Mouse (Mus musculus) neural tube, embryonic 11.5 days (tissue): ENCODE data around the gene Egln3. TPM values are rescaled to one million over a fixed set of nuclear protein-coding genes. Genes with fewer than 3 reads are reported as not detected.

Experiments
- ATAC-seq: fragments of 200-750 bp; cut with Nextera tagmentation; 2 replicates; pipeline ENCODE4 v1.8.0; 2017; ENCODE audit warnings: moderate number of reproducible peaks, mild to moderate bottlenecking, moderate TSS enrichment, moderate library complexity; ENCODE audit not compliant: insufficient read depth, low FRiP score, low TSS enrichment
- DNase-seq: peaks from one replicate; pipeline ENCODE4 v3.0.0-alpha.2; 2015; ENCODE audit warnings: low spot score
- H3K27ac ChIP-seq: fragments of 300-500 bp; sonication (generic); 2 replicates; pipeline ENCODE4 v1.5.1; 2014; ENCODE audit warnings: low read depth, mild to moderate bottlenecking, low read length
- H3K27me3 ChIP-seq: fragments of 300-500 bp; sonication (generic); 2 replicates; pipeline ENCODE4 v1.6.1; 2014; ENCODE audit warnings: mild to moderate bottlenecking, low read length, mixed read lengths; ENCODE audit not compliant: control insufficient read depth, insufficient read depth
- H3K36me3 ChIP-seq: fragments of 300-500 bp; sonication (generic); 2 replicates; pipeline ENCODE4 v1.6.1; 2014; ENCODE audit warnings: mild to moderate bottlenecking, low read length, moderate library complexity, mixed read lengths; ENCODE audit not compliant: control insufficient read depth, insufficient read depth
- H3K4me1 ChIP-seq: fragments of 300-500 bp; sonication (generic); 2 replicates; pipeline ENCODE4 v1.6.1; 2014; ENCODE audit warnings: low read length, mixed read lengths; ENCODE audit not compliant: control insufficient read depth, insufficient read depth
- H3K4me2 ChIP-seq: fragments of 300-500 bp; sonication (generic); 2 replicates; pipeline ENCODE4 v1.6.1; 2014; ENCODE audit warnings: low read depth, mild to moderate bottlenecking, moderate library complexity
- H3K4me3 ChIP-seq: fragments of 300-500 bp; sonication (generic); 2 replicates; pipeline ENCODE4 v1.5.1; 2014; ENCODE audit warnings: low read depth, low read length
- H3K9ac ChIP-seq: fragments of 300-500 bp; sonication (generic); 2 replicates; pipeline ENCODE4 v1.6.1; 2014; ENCODE audit warnings: mild to moderate bottlenecking, low read length
- H3K9me3 ChIP-seq: fragments of 300-500 bp; sonication (generic); 2 replicates; pipeline ENCODE4 v1.6.1; 2016; ENCODE audit warnings: low read length; ENCODE audit not compliant: control insufficient read depth
- WGBS: fragments of 180-500 bp; shearing (Covaris S2); extraction: QIAGEN DNeasy Blood & Tissue Kit; methylation state at CpG from one replicate; pipeline ENCODE4 v1.1.7; 2014; 5-methylcytosine and 5-hydroxymethylcytosine counted together
- polyA plus RNA-seq: library from polyadenylated mRNA; unstranded; fragments of >200 nt; fragmentation: Nextera tagmentation; extraction: Ambion mirVana; gene quantifications from 2 replicates; pipeline ENCODE4 v1.2.1, GENCODE M21; 2014

Gene Egln3
- polyA plus RNA-seq, 1 experiment from 2014 or later, result 5.1 TPM

DNA sequence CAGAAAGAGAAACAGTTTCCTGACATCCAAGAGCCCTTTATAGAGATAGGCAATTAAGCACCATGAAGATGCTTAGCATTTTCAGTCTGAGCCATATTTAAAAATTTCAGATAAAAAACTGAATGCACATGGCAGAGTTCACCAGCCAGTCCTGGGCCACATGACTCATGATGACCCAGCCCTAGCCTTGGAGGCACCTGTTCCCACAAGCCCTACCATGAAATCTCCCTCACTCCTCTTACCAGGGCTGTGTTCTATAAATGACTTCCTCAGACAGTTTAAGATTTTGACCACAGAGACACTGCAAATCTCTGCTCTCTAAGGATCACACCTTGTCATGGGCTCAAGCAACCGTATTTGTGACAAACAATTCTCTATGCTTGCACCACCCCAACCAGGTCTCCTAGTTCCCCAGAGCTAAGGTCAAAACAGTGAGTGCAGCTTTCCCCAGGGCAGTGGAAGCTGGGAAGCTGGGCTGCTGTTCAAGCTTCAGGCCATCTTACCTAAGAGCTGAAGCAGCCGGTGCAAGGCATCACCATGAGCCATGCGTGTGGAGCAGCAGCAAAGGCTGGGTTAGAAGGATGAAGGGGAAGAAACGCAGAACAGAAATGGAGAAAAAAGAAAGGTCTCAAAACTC lies 5.3 kb downstream of the Egln3 start:
- H3K27me3 ChIP-seq, result peaks cover 2% of the 10 kb centered on the region; the same call in 1 of the 2 replicates
- H3K27ac ChIP-seq, result no peak overlapping the region
- H3K4me3 ChIP-seq, result no peak overlapping the region
- no peaks in the 10 kb centered on the region for H3K36me3 ChIP-seq
- peaks cover 12% of the 10 kb centered on the region for H3K4me1 ChIP-seq
- no peak for DNase-seq
- no peak for ATAC-seq
- 86% methylated on average over 4 of the region's 4 CpGs for WGBS
- no peaks in the 10 kb centered on the region for H3K9me3 ChIP-seq
- H3K4me2 ChIP-seq, result no peak overlapping the region
- H3K9ac ChIP-seq, result no peak overlapping the region

DNA sequence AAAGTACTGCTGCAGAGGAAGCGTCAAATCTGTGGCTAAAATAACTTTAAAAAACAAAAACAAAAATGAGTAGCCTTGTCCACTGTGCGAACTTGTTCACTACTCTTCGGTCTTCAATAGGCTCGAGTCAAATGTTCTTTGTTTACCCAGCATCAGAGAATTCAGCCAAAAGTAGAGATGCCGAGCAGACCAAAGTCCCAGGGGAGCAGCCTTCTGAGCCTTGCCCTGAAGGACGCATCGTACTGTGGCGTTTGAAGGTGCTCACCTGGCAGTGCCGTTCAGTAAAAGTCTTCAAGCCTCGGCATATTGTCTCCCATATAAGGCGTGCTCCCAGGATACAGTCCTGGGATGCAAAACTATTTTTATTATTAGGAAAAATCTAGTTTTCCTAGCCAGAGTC lies 5.8 kb downstream of the Egln3 start:
- Histone ChIP-seq H3K4me1 (peaks cover 15% of the 10 kb centered on the region), H3K27me3 (peaks cover under 1% of the 10 kb centered on the region; the same call in 1 of the 2 replicates), H3K9me3 (no peaks in the 10 kb centered on the region), H3K9ac (no peak overlapping the region), H3K4me3 (no peak overlapping the region), H3K4me2 (no peak overlapping the region), H3K27ac (no peak overlapping the region), H3K36me3 (no peaks in the 10 kb centered on the region)
- no peak for ATAC-seq
- WGBS, result 75% methylated on average over 11 of the region's 11 CpGs
- no peak for DNase-seq

DNA sequence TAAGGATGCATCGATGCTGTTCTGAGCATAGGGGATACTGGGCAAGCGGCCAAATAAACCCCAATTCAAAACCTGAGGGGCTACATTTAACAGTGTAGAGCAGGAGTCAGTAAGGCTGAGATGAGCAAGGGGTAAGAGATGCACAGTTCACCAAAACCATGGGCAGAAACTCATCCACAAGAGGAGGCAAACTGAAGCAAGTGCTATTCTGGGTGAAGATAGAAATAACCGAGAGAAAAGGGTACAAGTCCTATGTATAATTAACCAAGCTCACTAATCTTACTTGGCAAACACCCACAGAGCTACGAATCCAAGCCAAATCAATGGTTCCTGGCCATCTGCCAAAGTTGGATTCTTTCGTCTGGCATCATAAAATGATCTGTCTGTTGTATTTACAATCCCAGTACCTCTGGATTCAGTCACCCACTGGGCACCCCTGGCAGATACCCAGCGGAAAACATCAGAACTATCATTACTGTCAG lies 6.3 kb downstream of the Egln3 start:
- no peak overlapping the region for H3K4me2 ChIP-seq
- peaks cover 13% of the 10 kb centered on the region for H3K4me1 ChIP-seq
- WGBS, result 66% methylated on average over 6 of the region's 6 CpGs
- DNase-seq (no peak), ATAC-seq (no peak)
- no peak overlapping the region for H3K4me3 ChIP-seq
- H3K36me3 ChIP-seq, result no peaks in the 10 kb centered on the region
- H3K27ac ChIP-seq, result no peak overlapping the region
- no peak overlapping the region for H3K9ac ChIP-seq
- no peaks in the 10 kb centered on the region for H3K9me3 ChIP-seq
- no peaks in the 10 kb centered on the region for H3K27me3 ChIP-seq

DNA sequence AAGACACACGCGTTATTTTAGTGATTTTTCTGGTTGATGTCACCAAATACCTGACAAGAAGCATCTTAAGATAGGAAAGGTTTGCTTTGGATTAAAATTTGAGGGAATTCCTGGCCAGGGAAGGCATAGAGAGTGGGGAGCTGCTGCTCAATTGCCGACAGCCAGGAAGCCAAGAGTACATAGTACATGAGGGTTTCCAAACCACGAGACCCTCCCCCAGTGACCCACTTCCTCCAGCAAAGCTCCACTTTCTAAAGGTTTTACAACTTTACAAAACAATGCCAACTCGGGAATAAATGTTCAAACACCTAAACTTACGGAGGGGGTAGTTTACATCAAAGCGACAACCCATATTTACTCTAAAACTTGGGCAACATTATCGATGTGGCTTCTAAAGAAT lies 6.8 kb downstream of the Egln3 start:
- no peak for ATAC-seq
- no peak overlapping the region for H3K4me3 ChIP-seq
- no peak overlapping the region for H3K9ac ChIP-seq
- no peaks in the 10 kb centered on the region for H3K27me3 ChIP-seq
- H3K4me1 ChIP-seq, result peaks cover 17% of the 10 kb centered on the region
- H3K4me2 ChIP-seq, result no peak overlapping the region
- no peak for DNase-seq
- 78% methylated on average over 8 of the region's 8 CpGs for WGBS
- no peaks in the 10 kb centered on the region for H3K9me3 ChIP-seq
- H3K36me3 ChIP-seq, result no peaks in the 10 kb centered on the region
- H3K27ac ChIP-seq, result no peak overlapping the region

DNA sequence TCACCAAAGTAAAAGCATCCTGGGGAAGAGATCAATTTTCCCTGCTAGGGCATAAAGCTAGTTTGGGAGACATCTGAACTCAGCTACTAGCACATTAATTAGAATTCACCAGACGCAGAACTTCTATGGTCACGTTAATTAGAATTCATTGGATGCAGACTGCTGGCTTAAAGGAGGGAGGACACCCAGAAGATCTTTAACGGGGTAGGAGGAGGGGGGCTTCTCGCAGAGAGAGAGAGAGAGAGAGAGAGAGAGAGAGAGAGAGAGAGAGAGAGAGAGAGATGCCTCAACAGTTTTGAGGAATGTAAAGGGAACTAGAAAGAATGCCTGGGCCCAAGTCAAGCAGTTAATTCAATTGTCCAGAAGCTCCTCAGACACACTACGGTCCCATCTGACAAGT lies 9.5 kb downstream of the Egln3 start:
- Histone ChIP-seq H3K27me3 (no peaks in the 10 kb centered on the region), H3K36me3 (no peaks in the 10 kb centered on the region), H3K4me3 (no peak overlapping the region), H3K9me3 (no peaks in the 10 kb centered on the region), H3K4me1 (peaks cover 16% of the 10 kb centered on the region), H3K9ac (no peak overlapping the region), H3K4me2 (no peak overlapping the region), H3K27ac (no peak overlapping the region)
- ATAC-seq (no peak), DNase-seq (no peak)
- WGBS, result 23% methylated on average over 5 of the region's 5 CpGs

DNA sequence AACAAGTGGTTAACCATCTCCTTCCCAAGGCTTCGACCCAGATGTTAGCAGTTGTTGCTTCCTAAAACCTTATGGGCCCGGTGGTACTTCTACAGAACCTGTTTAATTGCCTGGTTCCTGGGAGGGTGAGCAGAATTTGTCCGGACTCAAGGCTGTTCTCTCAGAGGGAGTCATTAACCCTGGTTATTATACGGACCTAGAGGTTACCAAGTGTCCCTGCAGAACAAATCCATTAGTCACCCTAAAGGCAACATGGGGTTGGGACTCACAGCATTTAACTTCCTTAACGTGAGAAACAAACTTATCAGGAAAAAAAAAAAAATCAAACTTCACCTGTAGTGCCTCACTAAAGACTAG lies 11.4 kb downstream of the Egln3 start:
- 2% methylated on average over 5 of the region's 5 CpGs for WGBS
- Histone ChIP-seq H3K9me3 (no peaks in the 10 kb centered on the region), H3K4me3 (peak overlapping the region; percentile 9; the same call in 1 of the 2 replicates), H3K4me2 (peak overlapping the region; percentile 45), H3K27ac (no peak overlapping the region), H3K4me1 (peaks cover 15% of the 10 kb centered on the region), H3K27me3 (no peaks in the 10 kb centered on the region), H3K36me3 (no peaks in the 10 kb centered on the region), H3K9ac (0 out of 2 replicates have a peak overlapping the region, but pooled peaks have one; percentile 33)
- ATAC-seq, result no peak
- no peak for DNase-seq

DNA sequence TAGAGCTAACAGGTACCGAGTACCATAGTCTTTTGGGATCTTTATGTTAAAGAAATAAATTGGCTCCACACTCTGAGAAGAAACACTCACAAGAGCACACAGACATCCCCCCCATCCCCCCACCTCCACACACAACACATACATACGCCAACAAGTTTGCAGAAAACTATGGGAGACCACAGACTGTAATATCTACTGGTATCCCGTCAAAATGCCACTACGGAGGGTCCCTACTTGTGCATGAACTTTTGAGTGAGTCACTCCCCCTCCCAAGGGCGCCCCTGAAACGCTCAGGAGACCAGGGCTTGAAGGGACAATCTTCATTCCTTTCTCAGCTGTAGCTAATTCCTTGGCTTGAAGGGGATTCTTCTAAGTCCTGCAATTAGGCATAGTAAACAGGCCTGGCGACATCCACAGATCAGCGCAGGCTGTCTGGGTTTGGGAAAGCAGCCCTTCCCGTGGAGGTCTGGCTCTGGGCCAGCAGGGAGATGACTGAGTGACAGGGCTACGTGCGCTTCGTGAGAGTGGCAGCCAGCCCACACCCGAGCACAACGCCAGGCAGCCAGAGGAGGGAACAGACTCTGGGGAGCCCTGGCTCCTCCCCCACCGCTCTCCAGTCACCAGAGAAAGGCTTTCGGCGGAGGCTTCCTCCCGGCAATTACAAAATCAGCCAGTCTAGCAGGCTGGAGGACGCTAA lies 11.9 kb downstream of the Egln3 start:
- no peaks in the 10 kb centered on the region for H3K9me3 ChIP-seq
- no peaks in the 10 kb centered on the region for H3K27me3 ChIP-seq
- DNase-seq, result peak; percentile 91
- no peak overlapping the region for H3K27ac ChIP-seq
- ATAC-seq, result peak; percentile 94
- peak overlapping the region; percentile 9; the same call in 1 of the 2 replicates for H3K4me3 ChIP-seq
- H3K9ac ChIP-seq, result peak overlapping the region; percentile 33; the same call in 1 of the 2 replicates
- H3K4me1 ChIP-seq, result peaks cover 15% of the 10 kb centered on the region
- 7% methylated on average over 19 of the region's 19 CpGs for WGBS
- H3K4me2 ChIP-seq, result peak overlapping the region; percentile 45
- no peaks in the 10 kb centered on the region for H3K36me3 ChIP-seq

DNA sequence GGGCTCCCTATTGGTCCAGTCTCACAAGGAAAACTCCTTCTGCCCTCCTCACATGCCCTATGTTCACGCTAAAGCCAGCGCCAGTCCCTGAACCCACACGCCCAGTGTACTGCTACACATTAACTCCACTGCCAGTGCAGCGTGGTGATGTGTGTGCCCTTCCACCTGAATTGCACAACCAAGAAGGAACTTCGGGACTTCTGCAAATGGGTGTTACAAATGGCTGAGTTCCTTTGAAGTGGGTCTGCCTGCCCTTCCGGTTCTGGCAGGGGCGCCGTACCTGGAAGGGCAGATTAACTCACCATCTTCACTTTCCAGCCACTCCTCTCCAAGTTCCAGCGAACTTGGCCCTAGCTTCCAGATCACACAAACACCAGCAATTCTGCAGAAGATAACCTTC lies 12.5 kb downstream of the Egln3 start:
- DNase-seq (no peak), ATAC-seq (no peak)
- Histone ChIP-seq H3K9me3 (no peaks in the 10 kb centered on the region), H3K4me2 (peak overlapping the region; percentile 45; the same call in 1 of the 2 replicates), H3K27ac (no peak overlapping the region), H3K27me3 (no peaks in the 10 kb centered on the region), H3K4me1 (peaks cover 15% of the 10 kb centered on the region), H3K36me3 (no peaks in the 10 kb centered on the region), H3K9ac (no peak overlapping the region), H3K4me3 (no peak overlapping the region)
- 45% methylated on average over 9 of the region's 9 CpGs for WGBS
